Mouse (Mus musculus): ENCODE data around the gene Rasal1. TPM values are rescaled to one million over a fixed set of nuclear protein-coding genes. Genes with fewer than 3 reads are reported as not detected.
A peak's percentile ranks its signal among the peaks of the same experiment; 100 is the strongest.

Rasal1 gene
- total and polyA plus RNA-seq, 3 experiments: 4.6 to 19.2 (median 16.1) TPM

GRCm38 (mm10) chr5:120656281-120656751 is 7.7 kb downstream of the Rasal1 start:
- no peak for DNase-seq

- DNase-seq: no peak
These were observed 12.2 kb downstream of the Rasal1 start for GRCm38 (mm10) chr5:120660816-120661215.

GRCm38 (mm10) chr5:120664888-120665287 is 16.3 kb downstream of the Rasal1 start:
- no peak for DNase-seq

DNA sequence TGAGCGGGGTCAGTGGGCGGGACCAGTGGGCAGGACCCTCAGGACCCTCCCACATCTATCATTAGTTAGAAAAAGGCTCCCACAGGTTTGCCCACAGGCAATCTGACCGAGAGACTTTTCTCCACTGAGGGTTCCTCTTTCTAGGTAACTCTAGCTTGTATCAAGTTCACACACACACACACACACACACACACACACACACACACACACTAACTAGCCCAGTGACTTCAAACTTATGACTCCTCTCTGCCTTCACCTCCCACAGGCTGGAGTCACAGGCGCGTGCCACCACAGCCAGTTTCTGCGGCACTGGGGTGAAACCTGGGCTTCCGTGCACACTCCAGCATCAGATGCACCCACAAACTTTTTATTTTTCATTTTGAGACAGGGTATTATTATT is 20.1 kb downstream of the Rasal1 start:
- DNase-seq: no peak

- DNase-seq: no peak
These were observed 21.5 kb downstream of the Rasal1 start for GRCm38 (mm10) chr5:120670132-120670531.

DNA sequence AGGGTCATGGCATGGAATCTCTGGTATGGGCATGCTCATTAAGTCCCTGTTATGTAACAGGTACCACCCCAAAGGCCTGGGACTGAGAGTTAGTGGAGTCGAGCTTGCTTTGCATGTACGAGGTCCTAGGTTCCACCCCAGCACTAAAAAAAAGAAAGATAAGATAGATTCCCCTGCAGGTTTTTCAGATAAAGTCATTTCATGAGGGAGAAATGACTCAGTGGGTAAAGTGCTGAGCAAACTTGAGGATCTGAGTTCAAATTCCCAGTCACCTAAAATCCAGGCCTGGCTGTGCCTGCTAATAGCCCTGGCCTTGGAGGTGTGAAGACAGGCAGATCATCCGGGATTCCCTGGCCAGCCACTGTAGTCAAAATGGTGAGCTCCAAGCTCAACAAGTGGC is 23.3 kb downstream of the Rasal1 start:
- DNase-seq: no peak

DNA sequence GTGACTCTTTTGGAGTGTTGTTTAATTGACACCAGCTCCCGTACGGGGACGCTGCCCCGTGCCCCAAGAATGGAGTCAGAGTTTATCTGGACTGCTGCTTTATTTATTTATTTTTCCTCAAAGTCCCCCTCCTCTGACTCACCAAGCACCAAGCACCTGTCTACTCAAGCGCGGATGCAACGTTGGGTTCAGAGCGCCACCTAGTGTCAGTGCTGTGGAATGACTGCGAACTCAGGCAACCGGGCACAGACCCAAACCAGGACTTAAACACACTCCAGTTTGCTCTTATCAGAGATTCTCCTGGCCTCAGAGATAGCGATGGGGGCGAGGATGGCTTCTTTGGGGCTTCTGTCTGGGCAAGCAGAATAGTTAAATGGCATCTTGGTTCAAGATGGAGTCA is 25.0 kb downstream of the Rasal1 start:
- peak; percentile 68 for DNase-seq

DNA sequence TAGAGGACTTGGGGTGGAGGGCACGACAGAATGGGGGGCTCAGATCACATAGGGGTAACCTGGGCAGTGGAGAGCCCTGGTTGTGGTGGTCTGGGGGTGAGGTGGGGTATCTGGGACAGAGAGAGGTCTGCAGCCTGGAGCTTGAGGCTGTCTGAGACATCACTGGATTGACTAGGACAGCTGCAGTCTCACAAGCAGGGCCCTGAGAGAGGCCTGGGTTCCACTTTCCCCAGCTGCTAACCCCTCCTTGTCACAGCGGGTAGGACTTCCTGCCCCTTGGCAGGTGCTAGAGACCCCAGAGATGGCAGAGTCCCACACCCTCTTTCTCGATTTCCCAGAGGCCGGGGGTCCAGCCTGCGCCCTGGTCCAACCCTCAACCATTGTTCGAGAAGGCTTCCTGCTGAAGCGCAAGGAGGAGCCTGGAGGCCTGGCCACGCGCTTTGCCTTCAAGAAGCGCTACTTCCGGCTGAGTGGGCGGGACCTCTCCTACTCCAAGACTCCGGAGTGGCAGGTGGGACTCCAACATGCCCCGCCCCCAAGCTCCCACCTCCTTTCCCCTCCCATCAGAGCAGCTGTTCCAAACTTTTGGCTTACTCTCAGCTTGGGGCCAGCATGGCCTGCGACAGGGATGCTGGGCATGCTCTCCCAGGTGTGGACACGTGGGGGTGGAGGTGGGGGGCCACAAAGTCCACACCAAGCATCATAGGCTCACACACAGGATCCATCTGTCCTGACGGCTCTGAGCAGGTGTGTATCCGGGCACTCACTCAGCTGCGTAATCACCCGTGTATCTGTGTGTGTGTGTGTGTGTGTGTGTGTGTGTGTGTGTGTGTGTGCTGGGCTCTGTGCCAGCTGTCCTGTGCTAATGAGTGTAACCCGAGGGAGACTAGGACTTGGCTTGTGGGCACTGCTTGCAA is 25.9 kb downstream of the Rasal1 start:
- no peak for DNase-seq

DNA sequence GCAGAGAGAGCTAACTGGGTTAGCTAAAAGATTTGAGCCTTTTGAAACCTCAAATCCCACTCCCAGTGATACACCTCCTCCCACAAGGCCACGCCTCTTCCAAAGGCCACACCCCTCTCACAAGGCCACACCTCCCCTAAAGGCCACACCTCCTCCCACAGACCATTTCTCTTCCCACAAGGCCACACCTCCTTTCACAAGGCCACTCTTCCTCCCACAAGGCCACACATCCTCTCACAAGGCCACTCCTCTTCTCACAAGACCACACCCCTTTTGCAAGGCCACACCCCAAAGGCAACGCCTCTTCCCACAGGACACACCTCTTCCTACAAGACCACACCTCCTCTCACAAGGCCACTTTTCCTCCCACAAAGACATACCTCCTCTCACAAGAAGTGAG is 28.9 kb downstream of the Rasal1 start:
- peak; percentile 30 for DNase-seq

GRCm38 (mm10) chr5:120679676-120680555 is 31.3 kb downstream of the Rasal1 start:
- DNase-seq: peak; percentile 85

GRCm38 (mm10) chr5:120680918-120681317 is 32.3 kb downstream of the Rasal1 start:
- DNase-seq: no peak

GRCm38 (mm10) chr5:120682982-120683771 is 34.6 kb downstream of the Rasal1 start:
- no peak for DNase-seq

DNA sequence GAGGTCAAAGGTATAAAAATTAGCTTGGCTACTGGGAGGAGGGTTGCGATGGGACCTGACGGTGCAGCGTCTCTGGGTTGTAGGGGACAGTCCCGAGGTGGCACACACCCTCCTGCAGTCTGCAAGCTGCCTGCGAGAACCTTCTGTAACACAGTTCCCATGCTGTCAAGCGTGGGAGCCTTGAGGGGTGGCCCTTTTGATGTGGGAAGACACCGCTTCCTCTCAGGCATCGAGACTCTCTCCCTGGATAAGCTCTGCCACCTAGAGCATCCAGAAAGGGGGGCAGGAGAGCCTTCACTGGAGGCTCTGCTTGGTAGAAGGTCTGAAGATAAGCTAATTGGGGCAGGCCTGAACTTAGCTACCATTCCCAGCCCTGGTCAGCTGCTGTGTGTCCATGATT is 37.1 kb downstream of the Rasal1 start:
- DNase-seq: no peak

GRCm38 (mm10) chr5:120686749-120687483 is 38.3 kb downstream of the Rasal1 start:
- no peak for DNase-seq

DNA sequence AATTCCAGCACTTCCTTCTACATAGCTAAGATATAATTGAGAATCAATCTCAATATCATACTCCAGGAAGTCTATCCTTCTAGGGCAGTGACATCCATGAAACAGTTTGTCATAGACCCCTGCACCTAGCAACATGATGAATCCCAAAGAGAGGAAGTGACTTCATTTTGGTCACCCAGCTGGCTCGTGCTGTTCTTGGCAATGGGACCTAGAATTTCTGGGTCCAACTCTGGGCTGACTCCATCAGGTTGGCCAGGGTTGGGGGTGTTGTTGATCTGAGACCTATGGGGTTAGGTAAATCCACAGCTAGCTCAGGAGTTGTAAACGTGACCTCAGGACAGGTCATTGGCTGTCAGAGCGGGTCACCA is 38.9 kb downstream of the Rasal1 start:
- DNase-seq: no peak

DNA sequence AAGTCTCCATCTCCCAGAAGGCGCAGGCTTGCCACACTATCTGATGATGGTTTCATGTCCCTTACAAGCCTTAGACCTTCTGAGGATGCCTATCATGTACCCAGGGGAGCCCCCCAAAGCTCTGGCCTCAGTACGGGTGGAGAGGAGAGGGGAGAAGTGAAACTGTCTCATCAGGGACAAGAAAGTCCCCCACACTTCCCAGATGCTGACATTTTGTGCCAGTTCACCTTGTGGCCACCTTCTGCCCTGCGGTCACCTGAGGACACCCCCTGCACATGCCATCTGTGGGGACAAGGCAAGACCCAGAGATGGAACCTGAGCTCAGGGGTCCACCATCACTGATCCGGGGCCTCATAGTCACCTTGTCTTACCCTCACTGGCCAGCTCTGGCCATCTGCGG is 39.3 kb downstream of the Rasal1 start:
- DNase-seq: no peak

GRCm38 (mm10) chr5:120688434-120688833 is 39.8 kb downstream of the Rasal1 start:
- no peak for DNase-seq

DNA sequence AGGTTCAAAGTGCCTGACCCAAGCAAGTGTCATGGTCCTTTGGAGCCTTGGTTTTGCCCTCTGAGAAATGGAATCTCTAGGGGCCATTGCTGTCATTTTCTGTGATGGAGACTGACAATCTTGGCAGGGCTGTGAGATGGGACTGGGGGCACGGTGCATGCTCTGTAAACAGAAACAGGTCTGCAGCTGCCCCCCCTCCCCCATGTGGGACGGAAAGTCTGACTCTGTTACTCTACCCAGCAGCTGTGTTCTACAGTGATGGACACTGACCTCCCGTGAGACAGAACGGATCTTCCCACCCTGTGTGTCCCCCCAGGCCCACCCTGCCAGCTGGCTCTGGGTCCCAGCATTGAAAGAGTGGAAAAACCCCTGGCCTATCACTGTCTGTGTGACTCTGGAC is 41.8 kb downstream of the Rasal1 start:
- DNase-seq: no peak

DNA sequence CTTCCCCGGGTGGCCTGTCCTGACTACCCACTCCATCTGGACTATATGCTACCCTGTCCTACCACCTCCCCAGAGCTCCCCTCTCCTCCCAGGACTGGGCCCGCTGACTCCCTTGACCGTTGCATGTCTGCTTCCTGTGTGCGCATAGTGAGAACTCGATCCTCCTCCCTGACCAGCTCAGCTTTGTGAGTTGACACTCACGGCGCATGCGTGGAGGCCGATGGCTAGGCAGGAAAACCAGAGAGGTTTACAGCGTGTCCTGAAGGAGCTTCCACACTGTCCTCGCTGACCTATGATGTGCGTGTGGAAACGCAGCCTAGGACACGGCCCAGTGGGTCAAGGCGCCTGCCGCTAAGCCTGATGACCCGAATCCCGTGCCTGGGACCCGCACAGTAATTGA is 43.4 kb downstream of the Rasal1 start:
- no peak for DNase-seq

- no peak for DNase-seq
These were observed 45.5 kb downstream of the Rasal1 start for GRCm38 (mm10) chr5:120693931-120694694.

DNA sequence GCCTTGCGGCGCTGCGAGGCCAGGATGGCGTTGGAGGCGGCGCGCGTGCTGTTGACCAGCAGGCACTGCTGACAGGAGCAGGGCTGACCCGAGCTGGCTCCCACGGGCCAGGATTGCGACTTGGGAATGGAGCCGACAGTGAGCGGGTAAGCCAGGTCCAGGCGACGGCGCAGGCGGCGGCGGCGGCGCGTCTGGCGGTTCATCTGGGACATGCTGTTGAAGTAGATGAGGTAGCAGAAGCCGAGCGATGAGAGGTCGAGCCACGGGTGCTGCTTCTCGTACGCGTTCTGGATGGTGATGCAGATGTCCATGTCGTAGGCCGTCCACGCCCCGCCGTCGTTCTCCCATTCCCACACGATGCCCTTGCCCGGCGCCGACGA is 46.1 kb downstream of the Rasal1 start:
- DNase-seq: no peak

Measured in adrenal gland, adult 2 months (tissue).